Mouse (Mus musculus) kidney, postnatal 10 days (tissue): ENCODE measurements at regions not wholly inside any gene's neighbourhood (a gene's known extent, or its start where the extent isn't known, plus 50 kb on each side); places are given as distances from the start of the nearest gene placed in this dataset.
"Not testable (repeated sequence)": the region's sequence is repeated elsewhere in the genome, so short reads cannot be mapped to it uniquely, and the experiment has no call there.

Source experiments
- DNase-seq: peaks from one replicate; pipeline ENCODE4 v3.0.0; 2021; ENCODE audit warnings: mixed read lengths

DNA sequence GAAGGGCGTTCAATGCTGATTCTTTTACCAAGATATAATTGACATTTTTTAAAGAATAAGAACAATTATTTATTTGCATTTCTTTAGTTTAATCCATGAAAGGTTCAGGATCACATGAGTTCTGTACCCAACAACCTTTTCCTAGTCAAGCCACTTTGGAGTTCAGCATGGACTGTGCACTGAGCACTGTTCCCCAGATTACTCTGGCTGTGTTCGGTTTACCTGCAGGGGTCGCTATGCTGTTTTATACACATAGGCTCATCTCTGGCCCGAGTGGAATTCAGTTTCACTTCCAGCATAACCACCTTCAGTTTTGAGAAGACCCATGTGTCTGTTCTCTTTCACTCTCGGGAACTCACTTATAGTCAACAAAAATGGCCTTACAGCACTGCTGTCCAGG is 93.5 kb upstream of the Smarcad1 start:
- DNase-seq = peak; percentile 3

DNA sequence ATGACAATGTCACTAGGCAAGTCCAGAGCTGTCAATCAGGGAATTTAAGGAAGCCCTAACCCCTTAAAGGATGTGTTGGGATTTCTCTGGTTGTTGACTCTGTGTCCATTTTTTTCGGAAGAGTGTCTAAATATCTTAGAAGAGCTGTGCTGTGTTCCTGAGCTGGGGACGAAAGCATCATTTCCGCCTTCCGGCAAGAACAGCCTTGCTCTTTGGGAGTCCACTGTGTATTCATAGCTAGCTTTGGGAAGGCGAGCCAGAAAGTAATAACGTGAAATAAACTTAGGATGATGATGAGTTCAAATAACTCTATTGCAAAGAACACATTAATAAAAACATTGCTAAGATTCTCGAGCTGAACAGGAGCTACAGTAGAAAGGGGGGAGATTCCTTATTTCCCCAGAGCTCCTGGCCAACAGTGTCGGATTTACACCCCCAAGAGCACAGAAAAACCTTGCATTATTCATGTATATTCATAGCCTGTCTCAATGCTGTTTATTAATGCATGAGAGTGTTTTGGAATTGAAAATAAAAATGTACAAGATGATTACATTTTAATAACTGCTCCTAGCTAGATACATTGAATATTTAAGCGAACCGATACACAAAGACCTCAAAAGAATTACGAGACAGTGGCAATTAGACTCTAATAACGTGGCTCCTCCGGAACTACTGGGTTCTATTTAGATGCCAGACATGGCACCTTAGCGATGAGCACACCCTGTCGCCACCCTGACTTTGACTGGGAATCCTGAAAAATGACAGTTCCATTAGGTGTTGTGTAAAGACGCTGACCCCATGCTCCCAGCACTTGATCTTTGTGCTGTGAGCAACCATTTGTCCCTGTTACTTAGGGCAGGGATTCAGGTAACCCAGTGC is 80.5 kb upstream of the Smarcad1 start:
- no peak for DNase-seq

DNA sequence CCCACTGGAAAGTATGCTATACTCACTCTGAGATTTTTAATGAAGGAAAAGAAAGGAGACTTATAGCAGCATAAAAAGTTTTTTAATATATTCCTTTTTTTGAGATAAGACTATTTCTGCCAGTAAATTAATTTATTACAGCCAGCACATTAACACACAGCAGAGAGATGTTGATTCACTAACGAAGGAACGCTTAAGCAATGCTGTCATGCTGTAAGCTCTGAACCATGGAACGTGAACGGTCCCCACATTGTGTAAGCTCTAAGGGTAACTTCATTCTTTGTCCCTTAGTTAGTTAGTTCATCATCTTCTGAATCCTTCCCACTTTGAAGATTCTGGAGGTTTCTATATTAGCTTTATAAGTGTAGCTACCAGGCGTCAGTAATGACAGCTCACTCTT is 79.8 kb upstream of the Smarcad1 start:
- DNase-seq = no peak

DNA sequence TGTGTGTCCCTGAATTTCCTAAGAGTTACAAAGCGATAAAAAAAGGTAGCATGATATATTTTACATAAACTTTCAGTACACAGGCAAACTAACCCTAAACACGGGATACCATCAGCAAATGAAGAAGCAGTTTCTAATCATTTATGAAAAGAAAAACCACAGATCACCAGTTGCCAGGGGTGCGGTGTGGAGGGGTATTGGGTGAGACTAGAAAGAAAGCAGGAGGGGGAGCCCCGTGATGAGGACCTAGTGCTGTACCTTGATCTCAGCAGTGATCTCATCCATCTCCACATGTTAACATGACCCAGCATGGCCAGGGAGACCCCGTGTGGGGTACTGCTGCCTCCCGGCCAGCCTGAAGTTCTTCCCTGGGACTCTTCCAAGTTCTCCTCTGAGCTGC is 77.7 kb upstream of the Smarcad1 start:
- DNase-seq = no peak

DNA sequence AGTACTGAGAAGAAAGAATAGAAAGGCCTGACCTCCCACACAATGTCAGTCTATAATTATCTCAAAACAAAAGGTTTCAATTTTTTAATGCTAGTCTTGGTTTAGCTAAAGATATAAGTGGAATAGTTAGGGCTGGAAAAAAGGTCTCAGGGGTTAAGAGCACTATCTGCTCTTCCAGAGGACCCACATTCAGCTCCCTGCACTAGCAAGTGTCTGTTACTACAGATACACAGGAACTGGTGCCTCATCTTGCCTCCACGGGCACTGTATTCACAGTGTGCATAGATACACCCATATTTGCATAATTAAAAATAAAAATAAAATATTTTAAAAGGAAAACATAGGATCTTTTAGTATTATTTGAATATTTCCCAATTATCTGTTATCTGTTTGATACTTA is 77.2 kb upstream of the Smarcad1 start:
- no peak for DNase-seq

DNA sequence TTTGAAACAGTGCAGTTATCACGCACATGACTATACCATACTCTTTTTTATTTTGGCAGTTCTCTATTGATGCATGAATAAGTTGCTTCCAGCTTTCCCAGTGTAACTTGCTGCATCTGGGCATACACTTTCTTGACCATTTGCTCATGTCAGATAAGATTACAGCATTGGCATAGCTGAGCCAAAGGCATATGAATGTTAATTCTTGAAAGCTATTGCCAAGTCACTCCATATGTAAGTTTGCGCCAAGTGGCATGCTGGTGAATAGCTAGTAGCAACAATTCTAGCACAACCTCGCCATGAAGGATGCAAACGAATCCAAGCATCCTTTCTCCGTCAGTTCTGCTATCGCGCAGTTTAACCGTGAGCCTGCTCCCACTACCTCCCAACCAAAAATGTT is 72.2 kb upstream of the Smarcad1 start:
- no peak for DNase-seq

DNA sequence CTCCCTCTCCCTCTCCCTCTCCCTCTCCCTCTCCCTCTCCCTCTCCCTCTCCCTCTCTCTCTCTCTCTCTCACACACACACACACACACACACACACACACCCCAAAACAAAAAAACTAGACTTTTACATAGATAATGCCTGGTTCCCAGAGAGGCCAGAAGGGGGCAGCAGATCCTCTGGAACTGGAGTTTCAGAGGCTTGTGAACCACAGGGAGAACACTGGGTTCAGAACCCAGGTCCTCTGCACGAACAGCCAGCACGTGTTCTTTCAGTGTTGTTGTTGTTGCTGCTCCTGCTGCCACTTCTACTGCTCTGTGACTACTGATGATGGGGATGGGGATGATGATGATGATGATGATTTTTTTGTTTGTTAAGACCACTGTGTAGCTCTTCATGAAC is 68.4 kb upstream of the Smarcad1 start:
- peak; percentile 24 for DNase-seq

DNA sequence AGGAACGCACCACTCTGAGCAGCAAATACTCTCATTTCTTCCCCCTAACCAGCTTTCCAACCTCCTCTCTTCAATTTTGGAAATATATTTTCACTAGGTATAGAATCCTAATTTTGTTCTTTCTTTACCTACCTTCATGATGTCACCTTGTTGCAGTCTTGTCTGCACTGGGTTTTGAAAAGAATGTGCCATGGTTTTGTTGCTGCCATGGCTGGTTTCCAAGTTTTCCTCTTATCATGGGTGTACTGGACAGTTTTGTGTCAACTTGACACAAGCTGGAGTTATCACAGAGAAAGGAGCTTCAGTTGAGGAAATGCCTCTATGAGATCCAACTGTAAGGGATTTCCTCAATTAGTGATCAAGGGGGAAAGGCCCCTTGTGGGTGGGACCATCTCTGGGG is 67.9 kb upstream of the Smarcad1 start:
- DNase-seq = not testable (repeated sequence)

DNA sequence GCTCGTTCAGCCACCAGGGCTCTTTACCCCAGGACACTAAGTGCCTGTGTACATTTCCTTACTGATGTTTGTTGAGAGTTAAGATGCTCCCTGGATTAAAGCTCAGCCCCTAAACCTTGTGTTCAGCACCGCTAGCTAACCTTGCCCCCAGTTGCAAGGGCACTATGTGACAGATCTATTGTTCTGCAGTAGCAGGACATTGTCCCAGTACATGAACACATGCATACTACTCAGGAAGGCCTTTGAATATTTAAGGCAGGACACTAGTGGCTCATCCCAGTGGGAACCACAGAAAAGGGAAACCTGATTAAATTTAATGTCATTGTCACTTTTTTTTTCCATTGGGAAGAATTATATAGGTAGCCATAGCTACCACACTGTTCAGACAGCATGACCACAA is 60.3 kb upstream of the Smarcad1 start:
- DNase-seq = no peak
